Mouse (Mus musculus): ENCODE data around the gene Rhox3f. TPM values are rescaled to one million over a fixed set of nuclear protein-coding genes. Genes with fewer than 3 reads are reported as not detected.

The Rhox3f gene
- polyA plus RNA-seq (2014; fragmentation: Illumina TruSeq; extraction: RNeasy Lipid Tissue Mini Kit (QIAGEN cat#74804); ENCODE audit: low read depth, low replicate concordance): not detected

DNA sequence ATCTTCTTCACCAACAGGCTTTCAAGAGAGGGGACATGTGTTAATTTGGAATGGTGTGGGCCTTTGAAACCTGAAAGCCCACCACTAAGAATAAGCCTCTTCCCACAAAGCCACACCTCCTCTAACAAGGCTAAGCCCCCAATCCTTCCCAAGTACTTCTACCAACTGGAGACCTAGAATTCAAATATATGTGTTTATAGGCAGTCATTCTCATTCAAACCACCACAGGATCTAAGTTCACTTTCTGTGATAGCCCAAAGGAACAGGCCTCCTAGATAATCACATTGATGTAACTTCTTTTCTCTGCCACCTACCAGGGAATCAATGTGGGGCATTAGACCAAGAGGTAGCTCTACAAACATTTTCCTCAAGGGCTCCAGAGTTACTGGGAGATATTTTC lies at the start of gene Rhox3f:
Gene Rhox3f, plus strand, starts transcription at position 301 of the 400 bp plus-strand sequence.

DNA sequence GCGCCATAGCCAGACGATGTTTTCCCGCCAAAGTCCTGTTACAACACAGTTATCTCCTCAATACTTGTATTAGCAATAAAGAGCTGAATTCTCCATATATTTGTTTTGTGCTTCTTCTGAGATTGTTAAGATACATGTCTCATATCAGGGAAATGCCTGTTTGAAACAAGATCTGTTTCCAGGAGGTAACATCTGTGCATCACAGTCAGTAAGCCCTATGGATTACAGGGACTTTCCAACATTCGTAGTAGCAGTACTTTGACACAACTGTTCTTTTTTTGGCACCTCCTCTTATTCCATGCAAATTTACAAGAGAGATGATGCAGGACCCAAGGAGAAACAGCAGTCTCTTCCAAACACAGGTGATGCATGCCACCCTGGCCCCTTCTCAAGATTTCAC lies 39.1 kb upstream of the Rhox3f start, which contains the start of gene Rhox3e:
Gene Rhox3e, plus strand, starts transcription at position 301 of the 400 bp plus-strand sequence.

DNA sequence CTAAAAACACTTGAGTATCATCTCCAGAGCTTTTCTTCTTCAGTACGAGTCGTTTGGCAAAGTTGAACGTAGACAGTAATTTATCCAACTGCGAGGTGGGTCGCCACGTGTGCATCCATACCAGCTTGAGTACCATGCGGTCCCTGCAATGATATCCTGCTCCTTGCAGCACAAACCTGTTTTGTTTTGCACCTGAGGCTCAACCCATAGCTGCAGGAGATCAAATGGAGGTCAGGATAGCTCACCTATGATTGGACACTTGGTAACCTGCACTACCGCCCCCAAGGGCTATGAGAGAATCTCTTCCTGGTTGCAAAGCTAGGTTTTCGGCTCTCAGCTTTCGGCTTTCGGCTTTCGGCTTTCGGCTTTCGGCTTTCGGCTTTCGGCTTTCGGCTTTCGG lies 23.7 kb upstream of the Rhox3f start, which contains the start of gene Rhox4e:
Gene Rhox4e, plus strand, starts transcription at position 301 of the 400 bp plus-strand sequence.

DNA sequence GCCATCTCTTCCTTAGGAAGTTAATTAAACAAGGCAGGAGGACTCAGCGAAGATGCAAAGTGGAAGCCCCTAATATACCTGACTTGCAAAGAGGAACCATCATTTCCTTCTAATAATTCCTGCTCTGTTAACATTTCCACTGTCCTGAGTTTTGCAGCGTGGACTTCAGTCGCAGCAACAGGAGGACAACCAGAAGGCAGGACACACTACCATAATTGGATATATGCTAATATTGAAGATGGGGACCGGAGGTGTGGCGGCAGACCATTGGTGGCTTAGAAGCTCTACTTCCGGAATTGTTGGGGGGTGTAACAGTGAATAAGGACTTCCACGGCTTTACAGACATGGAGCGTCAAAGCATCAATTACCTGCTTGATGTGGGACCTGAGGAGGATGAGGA lies 9.7 kb upstream of the Rhox3f start, which contains the start of gene Rhox2f:
Gene Rhox2f, plus strand, starts transcription at position 301 of the 400 bp plus-strand sequence.

DNA sequence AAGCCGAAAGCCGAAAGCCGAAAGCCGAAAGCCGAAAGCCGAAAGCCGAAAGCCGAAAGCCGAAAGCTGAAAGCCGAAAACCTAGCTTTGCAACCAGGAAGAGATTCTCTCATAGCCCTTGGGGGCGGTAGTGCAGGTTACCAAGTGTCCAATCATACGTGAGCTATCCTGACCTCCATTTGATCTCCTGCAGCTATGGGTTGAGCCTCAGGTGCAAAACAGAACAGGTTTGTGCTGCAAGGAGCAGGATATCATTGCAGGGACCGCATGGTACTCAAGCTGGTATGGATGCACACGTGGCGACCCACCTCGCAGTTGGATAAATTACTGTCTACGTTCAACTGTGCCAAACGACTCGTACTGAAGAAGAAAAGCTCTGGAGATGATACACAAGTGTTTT lies 26.8 kb downstream of the Rhox3f start, which contains the start of gene Rhox4f:
Gene Rhox4f, minus strand, starts transcription at position 101 of the 400 bp plus-strand sequence.

DNA sequence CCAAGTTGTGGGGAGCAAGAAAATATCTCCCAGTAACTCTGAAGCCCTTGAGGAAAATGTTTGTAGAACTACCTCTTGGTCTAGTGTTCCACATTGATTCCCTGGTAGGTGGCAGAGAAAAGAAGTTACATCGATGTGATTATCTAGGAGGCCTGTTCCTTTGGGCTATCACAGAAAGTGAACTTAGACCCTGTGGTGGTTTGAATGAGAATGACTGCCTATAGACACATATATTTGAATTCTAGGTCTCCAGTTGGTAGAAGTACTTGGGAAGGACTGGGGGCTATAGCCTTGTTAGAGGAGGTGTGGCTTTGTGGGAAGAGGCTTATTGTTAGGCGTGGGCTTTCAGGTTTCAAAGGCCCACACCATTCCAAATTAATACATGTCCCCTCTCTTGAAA lies 47.7 kb downstream of the Rhox3f start, which contains the start of gene Rhox3g:
Gene Rhox3g, minus strand, starts transcription at position 101 of the 400 bp plus-strand sequence.

Other genes starting within 250 kb of the Rhox3f start
- not detected for gene Rhox3a2, start 201.0 kb upstream of the Rhox3f start, polyA plus RNA-seq (2014; fragmentation: Illumina TruSeq; extraction: RNeasy Lipid Tissue Mini Kit (QIAGEN cat#74804); ENCODE audit: low read depth, low replicate concordance)
- gene Rhox4a2, start 190.1 kb upstream of the Rhox3f start, polyA plus RNA-seq (2014; fragmentation: Illumina TruSeq; extraction: RNeasy Lipid Tissue Mini Kit (QIAGEN cat#74804); ENCODE audit: low read depth, low replicate concordance): not detected
- gene Rhox2b, start 168.9 kb upstream of the Rhox3f start, polyA plus RNA-seq (2014; fragmentation: Illumina TruSeq; extraction: RNeasy Lipid Tissue Mini Kit (QIAGEN cat#74804); ENCODE audit: low read depth, low replicate concordance): not detected
- not detected for gene Rhox4b, start 148.5 kb upstream of the Rhox3f start, polyA plus RNA-seq (2014; fragmentation: Illumina TruSeq; extraction: RNeasy Lipid Tissue Mini Kit (QIAGEN cat#74804); ENCODE audit: low read depth, low replicate concordance)
- not detected for gene Rhox2c, start 127.3 kb upstream of the Rhox3f start, polyA plus RNA-seq (2014; fragmentation: Illumina TruSeq; extraction: RNeasy Lipid Tissue Mini Kit (QIAGEN cat#74804); ENCODE audit: low read depth, low replicate concordance)
- gene Rhox3c, start 122.4 kb upstream of the Rhox3f start, polyA plus RNA-seq (2014; fragmentation: Illumina TruSeq; extraction: RNeasy Lipid Tissue Mini Kit (QIAGEN cat#74804); ENCODE audit: low read depth, low replicate concordance): not detected
- gene Rhox4c, start 100.7 kb upstream of the Rhox3f start, polyA plus RNA-seq (2014; fragmentation: Illumina TruSeq; extraction: RNeasy Lipid Tissue Mini Kit (QIAGEN cat#74804); ENCODE audit: low read depth, low replicate concordance): not detected
- gene Rhox2d, start 87.6 kb upstream of the Rhox3f start, polyA plus RNA-seq (2014; fragmentation: Illumina TruSeq; extraction: RNeasy Lipid Tissue Mini Kit (QIAGEN cat#74804); ENCODE audit: low read depth, low replicate concordance): not detected
- gene Rhox4d, start 66.6 kb upstream of the Rhox3f start, polyA plus RNA-seq (2014; fragmentation: Illumina TruSeq; extraction: RNeasy Lipid Tissue Mini Kit (QIAGEN cat#74804); ENCODE audit: low read depth, low replicate concordance): not detected
- gene Rhox2e, start 50.5 kb upstream of the Rhox3f start, polyA plus RNA-seq (2014; fragmentation: Illumina TruSeq; extraction: RNeasy Lipid Tissue Mini Kit (QIAGEN cat#74804); ENCODE audit: low read depth, low replicate concordance): not detected
- gene Rhox3e, start 39.0 kb upstream of the Rhox3f start, polyA plus RNA-seq (2014; fragmentation: Illumina TruSeq; extraction: RNeasy Lipid Tissue Mini Kit (QIAGEN cat#74804); ENCODE audit: low read depth, low replicate concordance): not detected
- not detected for gene Rhox4e, start 23.6 kb upstream of the Rhox3f start, polyA plus RNA-seq (2014; fragmentation: Illumina TruSeq; extraction: RNeasy Lipid Tissue Mini Kit (QIAGEN cat#74804); ENCODE audit: low read depth, low replicate concordance)
- not detected for gene Rhox2f, start 9.6 kb upstream of the Rhox3f start, polyA plus RNA-seq (2014; fragmentation: Illumina TruSeq; extraction: RNeasy Lipid Tissue Mini Kit (QIAGEN cat#74804); ENCODE audit: low read depth, low replicate concordance)
- not detected for gene Rhox4f, start 26.7 kb downstream of the Rhox3f start, polyA plus RNA-seq (2014; fragmentation: Illumina TruSeq; extraction: RNeasy Lipid Tissue Mini Kit (QIAGEN cat#74804); ENCODE audit: low read depth, low replicate concordance)
- not detected for gene Rhox3g, start 47.6 kb downstream of the Rhox3f start, polyA plus RNA-seq (2014; fragmentation: Illumina TruSeq; extraction: RNeasy Lipid Tissue Mini Kit (QIAGEN cat#74804); ENCODE audit: low read depth, low replicate concordance)
- gene Rhox2g, start 62.5 kb downstream of the Rhox3f start, polyA plus RNA-seq (2014; fragmentation: Illumina TruSeq; extraction: RNeasy Lipid Tissue Mini Kit (QIAGEN cat#74804); ENCODE audit: low read depth, low replicate concordance): not detected
- not detected for gene Rhox4g, start 70.3 kb downstream of the Rhox3f start, polyA plus RNA-seq (2014; fragmentation: Illumina TruSeq; extraction: RNeasy Lipid Tissue Mini Kit (QIAGEN cat#74804); ENCODE audit: low read depth, low replicate concordance)
- gene Rhox3h, start 87.8 kb downstream of the Rhox3f start, polyA plus RNA-seq (2014; fragmentation: Illumina TruSeq; extraction: RNeasy Lipid Tissue Mini Kit (QIAGEN cat#74804); ENCODE audit: low read depth, low replicate concordance): not detected
- not detected for gene Rhox2h, start 92.3 kb downstream of the Rhox3f start, polyA plus RNA-seq (2014; fragmentation: Illumina TruSeq; extraction: RNeasy Lipid Tissue Mini Kit (QIAGEN cat#74804); ENCODE audit: low read depth, low replicate concordance)
- not detected for gene Rhox5, start 223.8 kb downstream of the Rhox3f start, polyA plus RNA-seq (2014; fragmentation: Illumina TruSeq; extraction: RNeasy Lipid Tissue Mini Kit (QIAGEN cat#74804); ENCODE audit: low read depth, low replicate concordance)
- not detected for gene Rhox6, start 245.9 kb downstream of the Rhox3f start, polyA plus RNA-seq (2014; fragmentation: Illumina TruSeq; extraction: RNeasy Lipid Tissue Mini Kit (QIAGEN cat#74804); ENCODE audit: low read depth, low replicate concordance)